Mouse (Mus musculus): ENCODE measurements at regions not wholly inside any gene's neighbourhood (a gene's known extent, or its start where the extent isn't known, plus 50 kb on each side); places are given as distances from the start of the nearest gene placed in this dataset.

GRCm38 (mm10) chr13:97493836-97494235 lies 252.9 kb downstream of the Enc1 start:
- Histone ChIP-seq H3K36me3 (ENCODE audit: control insufficient read depth, insufficient read depth, low read length) (no peaks in the 10 kb centered on the region), H3K9ac (replicated peaks; ENCODE audit: low read depth, low read length) (no peak overlapping the region), H3K27me3 (ENCODE audit: control insufficient read depth, insufficient read depth, low read length) (no peaks in the 10 kb centered on the region), H3K27ac (ENCODE audit: low read length) (no peak overlapping the region), H3K4me3 (ENCODE audit: low read depth, low read length) (no peak overlapping the region), H3K4me2 (replicated peaks; ENCODE audit: low read depth, low read length) (no peak overlapping the region), H3K4me1 (ENCODE audit: control insufficient read depth, insufficient read depth, low read length) (peaks cover 13% of the 10 kb centered on the region; the same call in 1 of the 2 replicates), H3K9me3 (ENCODE audit: control insufficient read depth, low read depth, low read length) (no peaks in the 10 kb centered on the region)
- 67% methylated on average over 7 of the region's 7 CpGs for WGBS
- no peak for ATAC-seq (ENCODE audit: insufficient number of reproducible peaks, insufficient read depth, low FRiP score, low read depth)

GRCm38 (mm10) chr13:97492958-97493735 lies 252.2 kb downstream of the Enc1 start:
- ATAC-seq (ENCODE audit: insufficient number of reproducible peaks, insufficient read depth, low FRiP score, low read depth) = no peak
- no peaks in the 10 kb centered on the region for H3K27me3 ChIP-seq (ENCODE audit: control insufficient read depth, insufficient read depth, low read length)
- no peaks in the 10 kb centered on the region for H3K36me3 ChIP-seq (ENCODE audit: control insufficient read depth, insufficient read depth, low read length)
- peaks cover 18% of the 10 kb centered on the region for H3K4me1 ChIP-seq (ENCODE audit: control insufficient read depth, insufficient read depth, low read length)
- WGBS = 64% methylated on average over 17 of the region's 20 CpGs
- H3K9ac ChIP-seq (replicated peaks; ENCODE audit: low read depth, low read length) = no peak overlapping the region
- H3K9me3 ChIP-seq (ENCODE audit: control insufficient read depth, low read depth, low read length) = no peaks in the 10 kb centered on the region
- H3K4me3 ChIP-seq (ENCODE audit: low read depth, low read length) = no peak overlapping the region
- no peak overlapping the region for H3K4me2 ChIP-seq (replicated peaks; ENCODE audit: low read depth, low read length)
- H3K27ac ChIP-seq (ENCODE audit: low read length) = no peak overlapping the region

DNA sequence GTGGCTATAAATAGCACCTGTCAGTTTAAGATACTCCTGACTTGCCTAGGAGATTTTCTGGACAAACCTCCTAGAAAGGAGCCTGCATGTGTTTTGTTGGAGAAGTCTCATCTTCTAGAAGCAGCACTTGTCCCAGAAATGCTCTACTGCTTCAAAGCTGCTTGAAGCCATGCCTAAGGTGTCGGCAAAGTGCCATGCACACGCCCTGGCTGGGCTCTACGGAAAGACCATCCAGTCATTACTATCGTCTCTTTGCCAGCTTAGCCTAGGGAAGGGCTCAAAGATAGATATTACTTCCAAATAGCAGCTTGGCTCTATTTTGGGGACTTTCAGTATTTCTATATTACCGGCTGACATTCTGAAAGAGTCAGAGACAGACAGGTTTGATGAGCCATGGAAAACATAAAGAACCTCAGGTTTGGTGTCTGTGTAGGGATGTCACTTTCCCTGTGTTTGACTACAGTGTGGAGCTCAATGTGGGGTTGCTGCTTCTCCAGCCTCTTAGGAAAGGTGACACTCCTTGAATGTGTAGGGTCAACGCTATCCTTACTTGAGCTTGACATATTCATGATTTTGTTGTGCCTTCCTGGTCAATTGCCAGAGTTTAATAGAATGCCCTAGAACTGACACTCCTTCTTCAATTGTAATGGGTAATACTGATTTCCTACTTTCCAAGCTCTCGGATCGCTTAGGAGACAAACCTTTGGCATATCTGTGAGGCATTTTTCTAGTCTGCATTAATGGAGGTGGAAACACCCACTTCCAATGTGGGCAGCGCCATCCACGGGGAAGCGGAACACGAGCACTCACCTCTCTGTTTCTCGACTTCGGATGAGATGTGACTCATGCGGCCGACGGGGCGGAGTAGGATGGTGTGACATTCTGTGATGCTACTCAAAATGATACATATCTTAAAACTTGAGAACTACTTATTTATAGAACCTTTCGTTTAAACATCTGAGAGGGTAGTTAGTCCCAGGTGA lies 251.3 kb downstream of the Enc1 start:
- Histone ChIP-seq H3K4me1 (ENCODE audit: control insufficient read depth, insufficient read depth, low read length) (peaks cover 24% of the 10 kb centered on the region), H3K4me3 (ENCODE audit: low read depth, low read length) (no peak overlapping the region), H3K36me3 (ENCODE audit: control insufficient read depth, insufficient read depth, low read length) (no peaks in the 10 kb centered on the region), H3K9me3 (ENCODE audit: control insufficient read depth, low read depth, low read length) (no peaks in the 10 kb centered on the region), H3K4me2 (replicated peaks; ENCODE audit: low read depth, low read length) (no peak overlapping the region), H3K27me3 (ENCODE audit: control insufficient read depth, insufficient read depth, low read length) (no peaks in the 10 kb centered on the region), H3K9ac (replicated peaks; ENCODE audit: low read depth, low read length) (no peak overlapping the region), H3K27ac (ENCODE audit: low read length) (no peak overlapping the region)
- 92% methylated on average over 19 of the region's 19 CpGs for WGBS
- no peak for ATAC-seq (ENCODE audit: insufficient number of reproducible peaks, insufficient read depth, low FRiP score, low read depth)

DNA sequence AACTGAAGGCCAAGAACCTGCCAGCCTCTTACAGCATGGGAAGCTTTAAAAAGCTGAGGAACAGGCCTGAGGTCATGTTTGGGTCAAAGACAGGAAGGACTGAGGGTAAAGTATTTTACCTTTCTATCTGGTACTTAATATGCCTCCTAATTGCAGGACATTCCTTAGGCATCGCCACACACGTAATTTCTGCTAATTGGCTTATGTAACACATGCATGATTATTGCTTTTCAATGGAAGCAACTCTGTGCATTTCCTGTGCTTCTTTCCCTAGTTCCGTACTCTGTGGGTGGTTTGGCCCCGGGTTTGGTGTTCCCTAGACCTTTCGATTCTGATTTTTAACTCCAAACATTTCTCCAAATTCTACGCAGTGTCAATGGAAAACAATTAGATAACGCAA lies 249.2 kb downstream of the Enc1 start:
- no peaks in the 10 kb centered on the region for H3K9me3 ChIP-seq (ENCODE audit: control insufficient read depth, low read depth, low read length)

GRCm38 (mm10) chr13:97489721-97490120 lies 248.8 kb downstream of the Enc1 start:
- H3K9me3 ChIP-seq (ENCODE audit: control insufficient read depth, low read depth, low read length) = no peaks in the 10 kb centered on the region
- 47% methylated on average over 4 of the region's 4 CpGs for WGBS
- H3K27ac ChIP-seq (ENCODE audit: low read length) = no peak overlapping the region
- H3K4me2 ChIP-seq (replicated peaks; ENCODE audit: low read depth, low read length) = no peak overlapping the region
- no peak overlapping the region for H3K4me3 ChIP-seq (ENCODE audit: low read depth, low read length)
- H3K36me3 ChIP-seq (ENCODE audit: control insufficient read depth, insufficient read depth, low read length) = no peaks in the 10 kb centered on the region
- no peak overlapping the region for H3K9ac ChIP-seq (replicated peaks; ENCODE audit: low read depth, low read length)
- peaks cover 25% of the 10 kb centered on the region for H3K4me1 ChIP-seq (ENCODE audit: control insufficient read depth, insufficient read depth, low read length)
- ATAC-seq (ENCODE audit: insufficient number of reproducible peaks, insufficient read depth, low FRiP score, low read depth) = no peak
- H3K27me3 ChIP-seq (ENCODE audit: control insufficient read depth, insufficient read depth, low read length) = no peaks in the 10 kb centered on the region

More for the DNA sequence above, 249.2 kb downstream of the Enc1 start:
- H3K9ac ChIP-seq (replicated peaks; ENCODE audit: low read depth, low read length) = no peak overlapping the region
- no peak overlapping the region for H3K4me2 ChIP-seq (replicated peaks; ENCODE audit: low read depth, low read length)
- WGBS = 68% methylated on average over 7 of the region's 7 CpGs
- no peak for ATAC-seq (ENCODE audit: insufficient number of reproducible peaks, insufficient read depth, low FRiP score, low read depth)
- no peaks in the 10 kb centered on the region for H3K36me3 ChIP-seq (ENCODE audit: control insufficient read depth, insufficient read depth, low read length)
- H3K4me1 ChIP-seq (ENCODE audit: control insufficient read depth, insufficient read depth, low read length) = peaks cover 25% of the 10 kb centered on the region
- no peak overlapping the region for H3K4me3 ChIP-seq (ENCODE audit: low read depth, low read length)
- no peaks in the 10 kb centered on the region for H3K27me3 ChIP-seq (ENCODE audit: control insufficient read depth, insufficient read depth, low read length)
- H3K27ac ChIP-seq (ENCODE audit: low read length) = no peak overlapping the region

GRCm38 (mm10) chr13:97489029-97489428 lies 248.1 kb downstream of the Enc1 start:
- H3K4me1 ChIP-seq (ENCODE audit: control insufficient read depth, insufficient read depth, low read length) = peaks cover 25% of the 10 kb centered on the region

GRCm38 (mm10) chr13:97488518-97488917 lies 247.6 kb downstream of the Enc1 start:
- H3K4me3 ChIP-seq (ENCODE audit: low read depth, low read length) = no peak overlapping the region
- no peaks in the 10 kb centered on the region for H3K36me3 ChIP-seq (ENCODE audit: control insufficient read depth, insufficient read depth, low read length)
- H3K9me3 ChIP-seq (ENCODE audit: control insufficient read depth, low read depth, low read length) = no peaks in the 10 kb centered on the region
- WGBS = 49% methylated on average over 5 of the region's 5 CpGs
- H3K4me2 ChIP-seq (replicated peaks; ENCODE audit: low read depth, low read length) = no peak overlapping the region
- H3K27me3 ChIP-seq (ENCODE audit: control insufficient read depth, insufficient read depth, low read length) = no peaks in the 10 kb centered on the region
- no peak for ATAC-seq (ENCODE audit: insufficient number of reproducible peaks, insufficient read depth, low FRiP score, low read depth)
- no peak overlapping the region for H3K27ac ChIP-seq (ENCODE audit: low read length)
- H3K9ac ChIP-seq (replicated peaks; ENCODE audit: low read depth, low read length) = no peak overlapping the region
- peaks cover 25% of the 10 kb centered on the region for H3K4me1 ChIP-seq (ENCODE audit: control insufficient read depth, insufficient read depth, low read length)

More at GRCm38 (mm10) chr13:97489029-97489428, 248.1 kb downstream of the Enc1 start:
- WGBS = 44% methylated on average over 5 of the region's 5 CpGs
- Histone ChIP-seq H3K27ac (ENCODE audit: low read length) (no peak overlapping the region), H3K27me3 (ENCODE audit: control insufficient read depth, insufficient read depth, low read length) (no peaks in the 10 kb centered on the region), H3K9me3 (ENCODE audit: control insufficient read depth, low read depth, low read length) (no peaks in the 10 kb centered on the region), H3K4me3 (ENCODE audit: low read depth, low read length) (no peak overlapping the region), H3K4me2 (replicated peaks; ENCODE audit: low read depth, low read length) (no peak overlapping the region), H3K36me3 (ENCODE audit: control insufficient read depth, insufficient read depth, low read length) (no peaks in the 10 kb centered on the region), H3K9ac (replicated peaks; ENCODE audit: low read depth, low read length) (no peak overlapping the region)
- no peak for ATAC-seq (ENCODE audit: insufficient number of reproducible peaks, insufficient read depth, low FRiP score, low read depth)

DNA sequence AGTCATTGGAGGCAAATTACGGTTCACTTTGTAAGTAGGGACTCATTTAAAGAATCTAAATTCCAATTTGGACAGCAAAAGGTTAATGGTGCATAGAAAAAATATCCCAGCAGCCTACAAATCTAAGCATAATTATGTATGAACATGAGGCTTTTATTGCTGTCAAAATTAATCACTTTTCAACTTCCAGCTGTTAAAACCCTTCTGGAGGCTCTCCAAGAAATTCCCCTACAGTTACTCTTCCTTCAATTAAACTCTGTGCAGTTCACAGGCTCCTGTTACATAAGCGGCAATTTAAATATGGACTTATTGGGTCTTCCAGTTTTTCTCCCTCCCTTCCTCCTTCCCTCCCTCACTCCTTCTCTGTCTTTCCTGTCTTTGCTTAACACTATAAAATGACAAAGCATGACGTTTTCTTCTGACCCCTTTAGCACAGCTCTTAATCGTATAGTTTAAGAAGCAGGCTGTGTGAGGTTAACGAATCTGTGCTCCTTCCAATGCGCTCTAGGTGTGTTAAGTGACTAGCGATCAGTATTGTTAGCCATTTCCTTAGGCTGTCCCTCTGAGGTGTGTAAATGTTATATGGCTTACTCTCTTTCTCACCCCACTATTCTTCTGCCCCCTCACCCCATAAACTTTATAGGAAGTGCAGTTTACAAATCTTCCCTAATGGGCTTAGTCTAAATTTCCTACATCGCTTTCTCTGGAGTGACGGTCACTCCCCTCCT lies 247.0 kb downstream of the Enc1 start:
- ATAC-seq (ENCODE audit: insufficient number of reproducible peaks, insufficient read depth, low FRiP score, low read depth) = no peak; the same call in 1 of the 2 replicates
- H3K36me3 ChIP-seq (ENCODE audit: control insufficient read depth, insufficient read depth, low read length) = no peaks in the 10 kb centered on the region
- H3K9me3 ChIP-seq (ENCODE audit: control insufficient read depth, low read depth, low read length) = no peaks in the 10 kb centered on the region
- H3K27ac ChIP-seq (ENCODE audit: low read length) = no peak overlapping the region
- WGBS = 45% methylated on average over 9 of the region's 9 CpGs
- peaks cover 25% of the 10 kb centered on the region for H3K4me1 ChIP-seq (ENCODE audit: control insufficient read depth, insufficient read depth, low read length)
- H3K27me3 ChIP-seq (ENCODE audit: control insufficient read depth, insufficient read depth, low read length) = no peaks in the 10 kb centered on the region
- no peak overlapping the region for H3K4me3 ChIP-seq (ENCODE audit: low read depth, low read length)
- no peak overlapping the region for H3K9ac ChIP-seq (replicated peaks; ENCODE audit: low read depth, low read length)
- no peak overlapping the region for H3K4me2 ChIP-seq (replicated peaks; ENCODE audit: low read depth, low read length)
